Mouse (Mus musculus) embryonic facial prominence, embryonic 15.5 days (tissue): Measurements from ENCODE around the gene Olfr1113. TPM values are rescaled to one million over a fixed set of nuclear protein-coding genes. Genes with fewer than 3 reads are reported as not detected.
"Not testable (repeated sequence)": the region's sequence is repeated elsewhere in the genome, so short reads cannot be mapped to it uniquely, and the experiment has no call there.

Experiments
- ATAC-seq: fragments of 200-750 bp; cut with Nextera tagmentation; 2 replicates; pipeline ENCODE4 v1.8.0; 2017; ENCODE audit warnings: low read depth, moderate TSS enrichment; ENCODE audit not compliant: insufficient number of reproducible peaks, low FRiP score, low TSS enrichment
- H3K27ac ChIP-seq: fragments of 300-500 bp; sonication (generic); replicated peaks from 2 replicates; pipeline ENCODE4 v1.5.1; 2015; ENCODE audit warnings: mild to moderate bottlenecking, inconsistent platforms
- H3K27me3 ChIP-seq: fragments of 300-500 bp; sonication (generic); 2 replicates; pipeline ENCODE4 v1.6.1; 2015; ENCODE audit warnings: inconsistent platforms
- H3K36me3 ChIP-seq: fragments of 300-500 bp; sonication (generic); 2 replicates; pipeline ENCODE4 v1.6.1; 2015; ENCODE audit warnings: mild to moderate bottlenecking, inconsistent platforms
- H3K4me1 ChIP-seq: fragments of 300-500 bp; sonication (generic); 2 replicates; pipeline ENCODE4 v1.6.1; 2015; ENCODE audit warnings: inconsistent platforms
- H3K4me2 ChIP-seq: fragments of 300-500 bp; sonication (generic); replicated peaks from 2 replicates; pipeline ENCODE4 v1.6.1; 2015; ENCODE audit warnings: mild to moderate bottlenecking, inconsistent platforms
- H3K4me3 ChIP-seq: fragments of 300-500 bp; sonication (generic); replicated peaks from 2 replicates; pipeline ENCODE4 v1.5.1; 2015; ENCODE audit warnings: mild to moderate bottlenecking, inconsistent platforms
- H3K9ac ChIP-seq: fragments of 300-500 bp; sonication (generic); 2 replicates; pipeline ENCODE4 v1.6.1; 2015; ENCODE audit warnings: inconsistent platforms
- H3K9me3 ChIP-seq: fragments of 300-500 bp; sonication (generic); replicated peaks from 2 replicates; pipeline ENCODE4 v1.6.1; 2016; ENCODE audit warnings: inconsistent platforms
- WGBS: fragments of 180-500 bp; shearing (Covaris S2); methylation state at CpG from one replicate; pipeline ENCODE4 v1.1.7; 2015; 5-methylcytosine and 5-hydroxymethylcytosine counted together
- microRNA-seq: library from miRNA; unstranded; fragments of <30 nt; microRNA quantifications from one replicate; pipeline ENCODE4, GENCODE M21; 2016; ENCODE audit warnings: borderline number of aligned reads
- polyA plus RNA-seq: library from polyadenylated mRNA; unstranded; fragments of >200 nt; fragmentation: Nextera tagmentation; extraction: Ambion mirVana; gene quantifications from 2 replicates; pipeline ENCODE4 v1.2.1, GENCODE M21; 2015

Gene Olfr1113
- polyA plus RNA-seq, result not detected in 2 replicates

GRCm38 (mm10) chr2:87208670-87209069 lies at the start of gene Olfr1113:
Olfr1113 (plus strand) TSS chr2:87208970.
- 74% methylated on average over 2 of the region's 2 CpGs for WGBS
- H3K27ac ChIP-seq, result no peak within 1 kb of the TSS
- ATAC-seq, result no peak
- H3K4me1 ChIP-seq, result no peaks in the 10 kb centered on the region
- no peaks in the 10 kb centered on the region for H3K36me3 ChIP-seq
- H3K9me3 ChIP-seq, result no peaks in the 10 kb centered on the region
- no peaks in the 10 kb centered on the region for H3K27me3 ChIP-seq
- no peak within 1 kb of the TSS for H3K4me3 ChIP-seq
- H3K9ac ChIP-seq, result no peak within 1 kb of the TSS
- H3K4me2 ChIP-seq, result no peak within 1 kb of the TSS

- not testable (repeated sequence) for H3K27me3 ChIP-seq, H3K9me3 ChIP-seq, H3K4me1 ChIP-seq, H3K36me3 ChIP-seq, H3K9ac ChIP-seq, H3K4me3 ChIP-seq, ATAC-seq, H3K27ac ChIP-seq, H3K4me2 ChIP-seq
- 76% methylated on average over 2 of the region's 2 CpGs for WGBS
Measured at GRCm38 (mm10) chr2:87167731-87168130, 41.0 kb upstream of the Olfr1113 start.

- no peak within 1 kb of the TSS for H3K4me2 ChIP-seq
- no peaks in the 10 kb centered on the region for H3K4me1 ChIP-seq
- WGBS, result 80% methylated on average over 1 of the region's 1 CpGs
- H3K9me3 ChIP-seq, result no peaks in the 10 kb centered on the region
- H3K9ac ChIP-seq, result no peak within 1 kb of the TSS
- no peak within 1 kb of the TSS for H3K27ac ChIP-seq
- no peak within 1 kb of the TSS for H3K4me3 ChIP-seq
- H3K27me3 ChIP-seq, result no peaks in the 10 kb centered on the region
- no peak for ATAC-seq
- no peaks in the 10 kb centered on the region for H3K36me3 ChIP-seq
Measured at GRCm38 (mm10) chr2:87187498-87187897, 21.3 kb upstream of the Olfr1113 start, which contains the start of gene Olfr1112. Olfr1112 (plus strand) TSS chr2:87187798.

- no peak within 1 kb of the TSS for H3K4me3 ChIP-seq
- H3K9ac ChIP-seq, result no peak within 1 kb of the TSS
- H3K27ac ChIP-seq, result no peak within 1 kb of the TSS
- ATAC-seq, result no peak
- no peaks in the 10 kb centered on the region for H3K4me1 ChIP-seq
- no peaks in the 10 kb centered on the region for H3K9me3 ChIP-seq
- 84% methylated on average over 2 of the region's 2 CpGs for WGBS
- no peak within 1 kb of the TSS for H3K4me2 ChIP-seq
- no peaks in the 10 kb centered on the region for H3K36me3 ChIP-seq
- H3K27me3 ChIP-seq, result no peaks in the 10 kb centered on the region
Measured at GRCm38 (mm10) chr2:87247713-87248112, 38.9 kb downstream of the Olfr1113 start, which contains the start of gene Olfr1115. Olfr1115 (plus strand) TSS chr2:87248013.

Small RNAs within 50 kb of the gene (microRNA-seq; reads per million reads assigned to microRNA genes)
- gene Gm27438, result not detected

Other genes starting within 250 kb of the Olfr1113 start
- gene Olfr1099, start 248.3 kb upstream of the Olfr1113 start, polyA plus RNA-seq, result not detected in 2 replicates
- gene Olfr1100, start 229.0 kb upstream of the Olfr1113 start, polyA plus RNA-seq, result 0.12 TPM in 1 of 2 replicates, not detected in the other
- 0.16 TPM in 1 of 2 replicates, not detected in the other for gene Olfr1101, start 217.7 kb upstream of the Olfr1113 start, polyA plus RNA-seq
- 0.09 TPM in 1 of 2 replicates, not detected in the other for gene Olfr1102, start 210.6 kb upstream of the Olfr1113 start, polyA plus RNA-seq
- gene Olfr1104, start 181.9 kb upstream of the Olfr1113 start, polyA plus RNA-seq, result 0.13 TPM in 1 of 2 replicates, not detected in the other
- gene Olfr1105, start 172.4 kb upstream of the Olfr1113 start, polyA plus RNA-seq, result 0.05 and 0.17 TPM in 2 replicates
- 0.28 TPM in 1 of 2 replicates, not detected in the other for gene Olfr1106, start 156.7 kb upstream of the Olfr1113 start, polyA plus RNA-seq
- gene Olfr1107, start 133.2 kb upstream of the Olfr1113 start, polyA plus RNA-seq, result not detected in 2 replicates
- not detected in 2 replicates for gene Olfr1109, start 113.0 kb upstream of the Olfr1113 start, polyA plus RNA-seq
- not detected in 2 replicates for gene Olfr259, start 94.4 kb upstream of the Olfr1113 start, polyA plus RNA-seq
- gene Olfr1110, start 68.7 kb upstream of the Olfr1113 start, polyA plus RNA-seq, result 0.29 and 0.35 TPM in 2 replicates
- 0.09 TPM in 1 of 2 replicates, not detected in the other for gene Olfr1111, start 56.3 kb upstream of the Olfr1113 start, polyA plus RNA-seq
- not detected in 2 replicates for gene Olfr1112, start 21.2 kb upstream of the Olfr1113 start, polyA plus RNA-seq
- not detected in 2 replicates for gene Olfr1115, start 39.0 kb downstream of the Olfr1113 start, polyA plus RNA-seq
- gene Olfr1116, start 58.6 kb downstream of the Olfr1113 start, polyA plus RNA-seq, result not detected in 2 replicates
- gene Olfr1118, start 98.6 kb downstream of the Olfr1113 start, polyA plus RNA-seq, result not detected in 2 replicates
- not detected in 2 replicates for gene Olfr1120, start 145.8 kb downstream of the Olfr1113 start, polyA plus RNA-seq
- not detected in 2 replicates for gene Olfr1121, start 160.9 kb downstream of the Olfr1113 start, polyA plus RNA-seq
- 0.09 and 0.16 TPM in 2 replicates for gene Olfr1122, start 176.9 kb downstream of the Olfr1113 start, polyA plus RNA-seq
- gene Olfr1123, start 207.7 kb downstream of the Olfr1113 start, polyA plus RNA-seq, result 0.14 and 0.23 TPM in 2 replicates
- gene Olfr1124, start 221.3 kb downstream of the Olfr1113 start, polyA plus RNA-seq, result 0.07 TPM in 1 of 2 replicates, not detected in the other
- not detected in 2 replicates for gene Olfr1126, start 245.0 kb downstream of the Olfr1113 start, polyA plus RNA-seq